ENCODE assay signal across 21 mouse cellular contexts in the genomic region with DNA sequence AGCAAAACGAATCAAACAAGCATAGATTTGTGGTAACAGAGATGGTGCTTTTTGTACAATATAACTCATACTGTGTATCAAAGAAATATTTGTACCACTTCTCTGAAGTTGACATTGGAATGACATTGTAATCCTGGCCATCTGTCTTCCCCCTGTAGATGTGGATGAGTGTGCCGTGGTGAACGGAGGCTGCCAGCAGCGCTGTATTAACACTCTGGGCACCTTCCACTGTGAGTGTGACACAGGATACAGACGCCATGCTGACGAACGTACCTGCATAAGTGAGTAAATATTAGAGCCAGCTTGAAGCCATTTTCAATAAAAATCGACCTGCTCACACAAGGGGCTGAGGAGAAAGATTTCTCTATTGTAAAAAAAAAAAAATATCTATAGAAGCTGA.
DNase-seq lines count a peak whose midpoint lies in the region; ATAC-seq lines count a peak whose summit lies in the region.
"Had no signal": no experiment of that assay in that cellular context is flagged by ENCODE, and none has a peak within 500 bp of the region (broad histone marks: within the 10 kb centered on the region; RNA-seq: fewer than 3 reads in every experiment).

No protein-coding gene starts in this region.

- H3K4me3 ChIP-seq in hindbrain, embryonic 13.5 days: no peak overlapping the region
- no peak overlapping the region for H3K4me3 ChIP-seq in hindbrain, embryonic 12.5 days
- no peak overlapping the region for H3K4me3 ChIP-seq in midbrain, embryonic 15.5 days
- no peak overlapping the region for H3K4me3 ChIP-seq in midbrain, embryonic 11.5 days (ENCODE audit: low read depth, low read length)
- H3K4me3 ChIP-seq: limb, embryonic 13.5 days; liver, embryonic 13.5 days; myocyte had no signal

- H3K36me3 ChIP-seq in hindbrain, embryonic 13.5 days: no peaks in the 10 kb centered on the region
- H3K36me3 ChIP-seq in hindbrain, embryonic 12.5 days: no peaks in the 10 kb centered on the region
- no peaks in the 10 kb centered on the region for H3K36me3 ChIP-seq in midbrain, embryonic 15.5 days (replicated peaks)
- no peaks in the 10 kb centered on the region for H3K36me3 ChIP-seq in midbrain, embryonic 11.5 days (ENCODE audit: control insufficient read depth, insufficient read depth, low read length)
- H3K36me3 ChIP-seq: G1E; limb, embryonic 13.5 days; liver, embryonic 13.5 days had no signal

- no peaks in the 10 kb centered on the region for H3K4me1 ChIP-seq in hindbrain, embryonic 13.5 days (replicated peaks)
- no peaks in the 10 kb centered on the region for H3K4me1 ChIP-seq in hindbrain, embryonic 12.5 days
- no peaks in the 10 kb centered on the region for H3K4me1 ChIP-seq in midbrain, embryonic 15.5 days
- no peaks in the 10 kb centered on the region for H3K4me1 ChIP-seq in midbrain, embryonic 11.5 days (ENCODE audit: control insufficient read depth, insufficient read depth, low read length)
- H3K4me1 ChIP-seq: limb, embryonic 13.5 days; liver, embryonic 13.5 days had no signal

- H3K4me2 ChIP-seq in hindbrain, embryonic 13.5 days: no peak overlapping the region
- no peak overlapping the region for H3K4me2 ChIP-seq in hindbrain, embryonic 12.5 days (replicated peaks)
- no peak overlapping the region for H3K4me2 ChIP-seq in midbrain, embryonic 15.5 days
- no peak overlapping the region for H3K4me2 ChIP-seq in midbrain, embryonic 11.5 days
- H3K4me2 ChIP-seq: limb, embryonic 13.5 days; liver, embryonic 13.5 days; lung, embryonic 14.5 days had no signal

- WGBS in hindbrain, embryonic 13.5 days: 60% methylated on average over 8 of the region's 8 CpGs
- WGBS in hindbrain, embryonic 12.5 days: 70% methylated on average over 8 of the region's 8 CpGs
- whole genome bisulfite sequencing in midbrain, embryonic 15.5 days: 56% methylated on average over 8 of the region's 8 CpGs
- WGBS in midbrain, embryonic 11.5 days: 81% methylated on average over 8 of the region's 8 CpGs

- no peaks in the 10 kb centered on the region for H3K27me3 ChIP-seq in hindbrain, embryonic 13.5 days
- H3K27me3 ChIP-seq in hindbrain, embryonic 12.5 days: no peaks in the 10 kb centered on the region
- H3K27me3 ChIP-seq in midbrain, embryonic 15.5 days (replicated peaks): no peaks in the 10 kb centered on the region
- no peaks in the 10 kb centered on the region for H3K27me3 ChIP-seq in midbrain, embryonic 11.5 days (ENCODE audit: control insufficient read depth, insufficient read depth, low read length)
- H3K27me3 ChIP-seq: limb, embryonic 13.5 days; liver, embryonic 13.5 days had no signal

- no peaks in the 10 kb centered on the region for H3K9me3 ChIP-seq in hindbrain, embryonic 13.5 days
- H3K9me3 ChIP-seq in hindbrain, embryonic 12.5 days (replicated peaks): no peaks in the 10 kb centered on the region
- no peaks in the 10 kb centered on the region for H3K9me3 ChIP-seq in midbrain, embryonic 15.5 days
- no peaks in the 10 kb centered on the region for H3K9me3 ChIP-seq in midbrain, embryonic 11.5 days (ENCODE audit: control insufficient read depth, low read length)
- H3K9me3 ChIP-seq: G1E; limb, embryonic 13.5 days; liver, embryonic 13.5 days had no signal

- H3K9ac ChIP-seq in hindbrain, embryonic 13.5 days: no peak overlapping the region
- H3K9ac ChIP-seq in hindbrain, embryonic 12.5 days: no peak overlapping the region
- no peak overlapping the region for H3K9ac ChIP-seq in midbrain, embryonic 15.5 days
- no peak overlapping the region for H3K9ac ChIP-seq in midbrain, embryonic 11.5 days (ENCODE audit: low read length)
- H3K9ac ChIP-seq: limb, embryonic 13.5 days; liver, embryonic 13.5 days; lung, embryonic 14.5 days had no signal

- no peak overlapping the region for H3K27ac ChIP-seq in hindbrain, embryonic 13.5 days
- H3K27ac ChIP-seq in hindbrain, embryonic 12.5 days: no peak overlapping the region
- no peak overlapping the region for H3K27ac ChIP-seq in midbrain, embryonic 15.5 days
- H3K27ac ChIP-seq in midbrain, embryonic 11.5 days (ENCODE audit: low read depth, low read length): no peak overlapping the region
- H3K27ac ChIP-seq: limb, embryonic 13.5 days; liver, embryonic 13.5 days had no signal

- ATAC-seq in hindbrain, embryonic 13.5 days (ENCODE audit: low FRiP score): 0 out of 2 replicates have a peak, but pooled peaks have one; percentile 68
- no peak for ATAC-seq in hindbrain, embryonic 12.5 days (ENCODE audit: low FRiP score)
- ATAC-seq in midbrain, embryonic 15.5 days (replicated peaks): 0 out of 2 replicates have a peak, but pooled peaks have one; percentile 48
- no peak for ATAC-seq in midbrain, embryonic 11.5 days (ENCODE audit: low FRiP score)
- ATAC-seq: activated CD4-positive, CD25-positive, alpha-beta regulatory T cell, adult 4 months had no signal

- DNase-seq in cerebellum, postnatal 10 days: peak; percentile 56 to 65
- DNase-seq in cerebellum, adult 9-11 months: no peak
- DNase-seq in midbrain, embryonic 11.5 days (ENCODE audit: low spot score, missing footprints): no peak
- no peak for DNase-seq in heart, adult 18-20 months
- DNase-seq: adrenal gland, postnatal 10 days; heart, postnatal 36 days; kidney, adult 8-10 months; kidney, postnatal 14 days; liver, embryonic 13.5 days; lung, embryonic 14.5 days; lung, postnatal 36 days; right cerebral cortex, postnatal 14 days; spleen, adult 18-20 months; thymus, postnatal 36 days had no signal

Comparison
In these comparisons a context has a peak if more than half of its experiments do, and no peak if none do; other contexts are left out.
1. DNase-seq: peak in cerebellum, postnatal 10 days (2 of 2); none in cerebellum, adult 9-11 months (single experiment), midbrain, embryonic 11.5 days (single experiment) and heart, adult 18-20 months (0 of 2).
2. ATAC-seq: peak in hindbrain, embryonic 13.5 days (single experiment) and midbrain, embryonic 15.5 days (single experiment); none in hindbrain, embryonic 12.5 days (single experiment) and midbrain, embryonic 11.5 days (single experiment).